Mouse (Mus musculus) liver, embryonic 16.5 days (tissue): ENCODE measurements around the gene Ppil2. TPM values are rescaled to one million over a fixed set of nuclear protein-coding genes. Genes with fewer than 3 reads are reported as not detected.

Experiments used
- ATAC-seq: fragments of 200-750 bp; cut with Nextera tagmentation; 2 replicates; pipeline ENCODE4 v1.8.0; 2017; ENCODE audit warnings: low read depth, mild to moderate bottlenecking, moderate number of reproducible peaks, moderate library complexity
- H3K27ac ChIP-seq: fragments of 300-500 bp; sonication (generic); 2 replicates; pipeline ENCODE4 v1.5.1; 2014; ENCODE audit warnings: mild to moderate bottlenecking, low read length
- H3K27me3 ChIP-seq: fragments of 300-500 bp; sonication (generic); 2 replicates; pipeline ENCODE4 v1.6.1; 2014; ENCODE audit warnings: low read depth, low read length, mixed read lengths; ENCODE audit not compliant: control insufficient read depth, insufficient read depth
- H3K36me3 ChIP-seq: fragments of 300-500 bp; sonication (generic); 2 replicates; pipeline ENCODE4 v1.6.1; 2014; ENCODE audit warnings: mild to moderate bottlenecking; ENCODE audit not compliant: control insufficient read depth, insufficient read depth
- H3K4me1 ChIP-seq: fragments of 300-500 bp; sonication (generic); 2 replicates; pipeline ENCODE4 v1.6.1; 2014; ENCODE audit warnings: low read depth, low read length, mixed read lengths; ENCODE audit not compliant: control insufficient read depth
- H3K4me2 ChIP-seq: fragments of 300-500 bp; sonication (generic); 2 replicates; pipeline ENCODE4 v1.6.1; 2014; ENCODE audit warnings: low read depth, low read length, mixed read lengths
- H3K4me3 ChIP-seq: fragments of 300-500 bp; sonication (generic); 2 replicates; pipeline ENCODE4 v1.5.1; 2014; ENCODE audit warnings: low read depth, mild to moderate bottlenecking, low read length
- H3K9ac ChIP-seq: fragments of 300-500 bp; sonication (generic); 2 replicates; pipeline ENCODE4 v1.6.1; 2014; ENCODE audit warnings: low read depth, low read length
- H3K9me3 ChIP-seq: fragments of 300-500 bp; sonication (generic); replicated peaks from 2 replicates; pipeline ENCODE4 v1.6.1; 2016; ENCODE audit warnings: low read length; ENCODE audit not compliant: control insufficient read depth
- WGBS: fragments of 180-500 bp; shearing (Covaris S2); extraction: QIAGEN DNeasy Blood & Tissue Kit; methylation state at CpG from one replicate; pipeline ENCODE4 v1.1.7; 2014; ENCODE audit not compliant: insufficient replicate concordance; 5-methylcytosine and 5-hydroxymethylcytosine counted together
- polyA plus RNA-seq: library from polyadenylated mRNA; unstranded; fragments of >200 nt; fragmentation: Nextera tagmentation; extraction: Ambion mirVana; gene quantifications from 2 replicates; pipeline ENCODE4 v1.2.1, GENCODE M21; 2015

The Ppil2 gene
- polyA plus RNA-seq, 1 experiment from 2014 or later, result 55.9 TPM

DNA sequence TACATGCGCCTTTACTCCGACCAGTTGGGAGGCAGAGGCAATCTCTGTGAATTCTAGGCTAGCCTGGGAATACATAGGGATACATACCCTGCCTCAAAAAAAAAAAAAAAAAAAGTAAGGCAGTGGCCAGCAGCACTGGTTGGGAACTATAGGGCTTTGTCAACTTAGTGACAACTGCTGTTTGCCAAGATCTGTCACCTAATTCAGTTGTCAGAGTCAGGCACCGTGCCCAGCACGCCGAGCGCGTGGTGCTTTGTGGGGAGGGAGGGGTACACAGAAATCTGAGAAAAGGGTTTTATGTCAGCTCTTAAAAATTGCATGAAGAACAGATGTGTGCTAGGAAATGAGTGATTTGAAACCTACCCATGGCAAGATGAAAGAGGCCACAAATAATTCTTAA, 33.0 kb downstream of the Ppil2 start:
- no peaks in the 10 kb centered on the region for H3K27me3 ChIP-seq
- no peak overlapping the region for H3K27ac ChIP-seq
- no peaks in the 10 kb centered on the region for H3K9me3 ChIP-seq
- H3K9ac ChIP-seq, result no peak overlapping the region
- 79% methylated on average over 7 of the region's 7 CpGs for WGBS
- ATAC-seq, result no peak
- no peak overlapping the region for H3K4me3 ChIP-seq
- H3K4me1 ChIP-seq, result no peaks in the 10 kb centered on the region
- H3K4me2 ChIP-seq, result no peak overlapping the region
- no peaks in the 10 kb centered on the region for H3K36me3 ChIP-seq

DNA sequence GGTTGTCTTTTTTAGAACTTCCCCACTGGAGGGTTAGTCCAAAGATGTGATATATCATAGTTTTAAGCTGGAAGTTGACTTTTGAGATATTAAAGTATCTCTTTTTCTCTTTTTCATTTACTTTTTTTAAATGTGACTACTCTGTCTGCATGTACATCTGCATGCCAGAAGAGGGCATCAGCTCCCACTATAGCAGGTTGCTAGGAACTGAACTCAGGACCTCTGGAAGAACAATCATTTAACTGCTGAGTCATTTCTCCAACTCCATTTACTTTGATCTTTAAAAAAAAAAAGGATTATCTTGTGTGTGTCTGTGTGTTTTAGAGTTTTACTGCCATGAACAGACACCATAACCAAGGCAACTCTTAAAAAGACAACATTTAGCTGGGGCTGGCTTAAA, 34.2 kb downstream of the Ppil2 start:
- Histone ChIP-seq H3K9me3 (no peaks in the 10 kb centered on the region), H3K4me2 (no peak overlapping the region), H3K27me3 (no peaks in the 10 kb centered on the region), H3K9ac (no peak overlapping the region), H3K27ac (no peak overlapping the region), H3K4me3 (no peak overlapping the region), H3K36me3 (no peaks in the 10 kb centered on the region), H3K4me1 (no peaks in the 10 kb centered on the region)
- no peak for ATAC-seq

DNA sequence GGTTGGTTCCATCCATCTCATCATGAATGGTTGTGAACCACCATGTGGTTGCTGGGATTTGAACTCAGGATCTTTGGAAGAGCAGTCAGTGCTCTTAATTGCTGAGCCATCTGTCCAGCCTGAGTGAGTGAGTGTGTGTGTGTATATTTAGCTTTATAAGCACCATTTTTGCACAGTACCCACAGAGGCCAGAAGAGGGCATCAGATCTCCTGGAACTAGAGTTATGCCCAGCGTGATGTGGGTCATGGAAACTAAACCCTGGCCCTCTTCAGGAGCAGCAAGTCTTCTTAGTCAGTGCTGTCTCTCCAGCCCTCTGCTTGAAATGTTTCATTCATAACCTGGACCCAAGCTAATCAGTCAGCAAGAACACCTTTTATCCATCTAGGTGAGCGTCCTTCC, 34.8 kb downstream of the Ppil2 start:
- no peaks in the 10 kb centered on the region for H3K9me3 ChIP-seq
- H3K4me3 ChIP-seq, result no peak overlapping the region
- H3K36me3 ChIP-seq, result no peaks in the 10 kb centered on the region
- no peaks in the 10 kb centered on the region for H3K27me3 ChIP-seq
- ATAC-seq, result no peak
- no peaks in the 10 kb centered on the region for H3K4me1 ChIP-seq
- no peak overlapping the region for H3K4me2 ChIP-seq
- WGBS, result 86% methylated on average over 2 of the region's 2 CpGs
- H3K9ac ChIP-seq, result no peak overlapping the region
- H3K27ac ChIP-seq, result no peak overlapping the region

DNA sequence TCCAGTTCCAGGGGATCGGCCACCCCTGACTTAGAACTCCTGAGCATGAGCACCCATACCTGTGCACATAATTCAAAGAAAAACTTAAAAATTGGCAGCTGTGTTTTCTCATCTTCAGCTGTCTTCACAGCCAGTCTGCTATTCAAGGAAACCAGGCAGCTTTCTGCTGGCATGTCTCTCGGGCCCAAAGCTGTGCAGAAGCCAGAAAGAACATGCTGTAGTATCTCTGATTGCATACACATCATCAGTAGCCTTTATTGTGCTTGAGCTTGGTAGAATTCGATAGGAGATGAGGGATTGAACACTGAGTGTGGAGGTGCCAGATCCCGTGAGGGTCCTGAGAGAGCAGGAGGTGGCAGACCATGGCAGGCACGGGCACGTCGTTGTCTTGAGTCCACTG, 38.1 kb downstream of the Ppil2 start:
- Histone ChIP-seq H3K27me3 (no peaks in the 10 kb centered on the region), H3K4me1 (no peaks in the 10 kb centered on the region), H3K4me3 (no peak overlapping the region), H3K9me3 (no peaks in the 10 kb centered on the region), H3K27ac (no peak overlapping the region), H3K36me3 (no peaks in the 10 kb centered on the region), H3K4me2 (no peak overlapping the region), H3K9ac (no peak overlapping the region)
- no peak for ATAC-seq
- 69% methylated on average over 7 of the region's 7 CpGs for WGBS

DNA sequence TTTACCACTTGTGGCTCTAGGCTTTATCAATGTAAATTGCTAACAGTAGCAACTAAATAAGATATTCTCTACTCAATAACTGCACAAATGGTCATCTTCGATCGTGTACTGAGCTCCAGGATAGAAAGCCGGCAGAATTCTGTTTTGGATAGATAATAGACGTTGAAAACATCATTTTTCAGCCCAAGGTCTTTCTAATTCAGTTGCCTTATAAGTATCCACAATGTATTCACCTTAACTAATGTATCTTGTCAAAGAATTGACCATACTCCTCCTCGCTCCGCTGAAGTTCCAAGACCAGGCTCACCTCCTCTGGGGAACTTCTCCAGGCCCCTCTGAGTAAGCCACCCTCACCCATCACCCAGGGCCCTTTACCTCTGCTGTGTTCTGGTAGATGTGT, 40.3 kb downstream of the Ppil2 start:
- Histone ChIP-seq H3K27ac (no peak overlapping the region), H3K27me3 (no peaks in the 10 kb centered on the region), H3K4me3 (peak overlapping the region; percentile 70), H3K9ac (no peak overlapping the region), H3K4me1 (no peaks in the 10 kb centered on the region), H3K9me3 (no peaks in the 10 kb centered on the region), H3K36me3 (no peaks in the 10 kb centered on the region), H3K4me2 (peak overlapping the region; percentile 87)
- WGBS, result 41% methylated on average over 6 of the region's 6 CpGs
- no peak for ATAC-seq

DNA sequence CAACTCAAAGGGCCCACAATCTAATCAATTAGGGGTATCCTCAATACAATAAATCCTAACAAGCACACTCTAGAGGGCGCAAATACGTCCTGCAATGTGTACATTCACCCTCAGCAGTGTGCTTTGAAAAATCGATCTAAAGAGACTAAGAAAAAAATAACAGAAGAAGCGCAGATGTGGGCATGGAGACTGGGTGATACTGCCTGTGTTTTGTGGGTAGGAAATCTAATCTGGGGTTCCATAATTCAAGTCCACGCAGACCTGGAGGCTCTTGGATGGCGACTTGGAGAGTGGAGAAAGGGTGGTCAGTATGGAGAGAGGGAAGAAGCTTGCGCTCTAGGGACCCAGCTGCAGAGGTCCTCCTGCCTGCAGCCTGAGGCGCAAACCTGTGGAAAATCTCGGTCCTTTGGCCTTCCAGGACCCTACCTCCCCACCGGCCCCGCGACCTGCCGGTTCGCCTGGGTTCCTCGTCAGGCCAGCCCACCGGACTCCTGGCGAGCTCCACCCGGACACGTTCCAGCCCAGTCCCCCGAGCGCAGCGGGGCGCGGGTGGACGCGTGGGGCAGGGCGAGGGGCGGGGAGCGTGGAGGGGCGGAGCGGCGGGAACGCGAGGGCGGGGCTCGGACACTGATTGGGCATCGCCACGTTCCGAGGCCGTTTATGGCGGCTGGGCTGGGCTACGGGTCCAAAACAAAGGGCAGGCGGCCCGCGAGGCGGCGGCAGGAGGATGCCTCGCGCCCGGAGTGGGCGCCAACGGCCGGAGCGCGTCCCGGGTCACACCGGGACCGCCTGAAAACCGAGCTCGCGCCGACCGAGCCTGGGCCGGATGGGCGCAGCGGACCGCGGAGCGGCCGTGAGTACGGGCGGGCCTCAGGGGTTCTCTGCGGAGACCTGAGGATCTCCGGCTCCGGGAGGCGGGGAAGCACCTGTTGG, 41.3 kb downstream of the Ppil2 start, which contains the start of gene Ypel1:
Ypel1 (plus strand) TSS at position 186 of the 933 bp plus-strand sequence.
- peak; percentile 88 for ATAC-seq

DNA sequence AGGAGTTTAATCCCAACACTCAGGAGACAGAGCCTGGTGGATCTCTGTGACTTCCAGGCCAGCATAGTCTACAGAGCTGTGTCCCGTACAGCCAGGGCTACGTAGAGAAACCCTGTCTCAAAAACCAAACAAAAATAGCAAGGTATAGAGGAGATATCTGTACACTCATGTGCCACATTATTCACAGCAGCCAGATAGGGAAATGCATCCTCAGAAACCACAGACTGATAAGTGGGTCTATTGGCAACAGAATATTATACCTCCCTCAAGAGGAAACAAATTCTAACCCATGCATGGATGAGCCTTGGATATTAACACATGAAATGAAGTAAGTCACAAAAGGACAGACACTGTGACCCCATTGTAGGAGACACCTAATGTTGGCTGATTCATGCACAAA, 43.5 kb downstream of the Ppil2 start:
- Histone ChIP-seq H3K4me3 (no peak overlapping the region), H3K9me3 (no peaks in the 10 kb centered on the region), H3K36me3 (no peaks in the 10 kb centered on the region), H3K27ac (no peak overlapping the region), H3K9ac (no peak overlapping the region), H3K27me3 (no peaks in the 10 kb centered on the region), H3K4me1 (no peaks in the 10 kb centered on the region), H3K4me2 (no peak overlapping the region)
- 25% methylated on average over 2 of the region's 2 CpGs for WGBS
- no peak for ATAC-seq

More for the DNA sequence above, 41.3 kb downstream of the Ppil2 start, which contains the start of gene Ypel1:
- peak within 1 kb of the TSS; percentile 87 for H3K4me2 ChIP-seq
- H3K27ac ChIP-seq, result peak within 1 kb of the TSS; percentile 25; the same call in 1 of the 2 replicates
- H3K9ac ChIP-seq, result peak within 1 kb of the TSS; percentile 58
- H3K36me3 ChIP-seq, result no peaks in the 10 kb centered on the region
- no peaks in the 10 kb centered on the region for H3K27me3 ChIP-seq
- peak within 1 kb of the TSS; percentile 70 for H3K4me3 ChIP-seq
- no peaks in the 10 kb centered on the region for H3K9me3 ChIP-seq
- 0% methylated on average over 75 of the region's 76 CpGs for WGBS
- H3K4me1 ChIP-seq, result no peaks in the 10 kb centered on the region

DNA sequence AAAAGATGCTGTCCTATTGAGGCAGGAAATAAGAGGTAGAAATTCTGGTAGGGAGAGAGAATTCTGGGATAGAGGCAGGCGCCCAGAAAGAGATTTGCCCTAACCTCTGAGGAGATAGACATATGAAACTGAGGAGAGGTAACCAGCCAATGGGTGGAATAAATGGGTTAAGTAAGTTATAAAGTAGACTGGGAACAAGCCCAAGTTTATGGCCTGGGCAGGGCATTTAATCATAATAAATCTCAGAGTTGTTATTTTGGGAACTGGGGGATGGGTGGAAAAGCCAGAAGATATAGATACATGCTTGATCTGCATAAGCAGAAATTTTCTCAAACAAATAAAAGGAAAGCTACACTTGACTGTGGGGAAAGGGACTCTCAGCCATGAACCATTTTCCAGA, 48.7 kb downstream of the Ppil2 start:
- no peaks in the 10 kb centered on the region for H3K27me3 ChIP-seq
- no peaks in the 10 kb centered on the region for H3K36me3 ChIP-seq
- no peak for ATAC-seq
- H3K4me3 ChIP-seq, result no peak overlapping the region
- no peak overlapping the region for H3K4me2 ChIP-seq
- H3K9ac ChIP-seq, result no peak overlapping the region
- no peaks in the 10 kb centered on the region for H3K9me3 ChIP-seq
- H3K4me1 ChIP-seq, result no peaks in the 10 kb centered on the region
- no peak overlapping the region for H3K27ac ChIP-seq
- 40% methylated on average over 1 of the region's 1 CpGs for WGBS

DNA sequence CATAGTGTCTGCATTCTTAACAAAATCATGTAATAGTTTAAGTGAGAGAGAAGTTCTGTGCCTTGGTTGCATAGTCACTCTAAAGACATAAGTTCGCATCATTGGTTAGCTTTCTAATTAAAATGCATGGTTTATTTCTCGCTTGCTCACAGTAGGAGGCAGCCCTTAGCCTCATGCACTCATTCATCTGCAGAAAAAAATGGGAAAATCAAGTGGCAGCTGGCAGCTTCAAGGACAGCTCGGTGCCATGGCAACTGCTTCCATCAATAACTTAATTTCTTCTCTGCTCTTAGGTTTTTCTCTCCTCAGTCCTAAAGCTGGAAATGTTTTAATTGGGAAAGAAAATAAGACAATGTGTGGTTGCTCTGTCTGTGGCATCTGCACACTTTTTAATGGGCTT, 55.5 kb downstream of the Ppil2 start:
- H3K4me2 ChIP-seq, result no peak overlapping the region
- no peak overlapping the region for H3K27ac ChIP-seq
- H3K4me3 ChIP-seq, result no peak overlapping the region
- H3K36me3 ChIP-seq, result no peaks in the 10 kb centered on the region
- no peaks in the 10 kb centered on the region for H3K4me1 ChIP-seq
- no peaks in the 10 kb centered on the region for H3K27me3 ChIP-seq
- no peak for ATAC-seq
- WGBS, result 66% methylated on average over 3 of the region's 3 CpGs
- no peak overlapping the region for H3K9ac ChIP-seq
- H3K9me3 ChIP-seq, result no peaks in the 10 kb centered on the region
